Mouse (Mus musculus) T-cell, adult 2 months (primary cell): ENCODE measurements around the gene Xylt2.
"Not testable (repeated sequence)": the region's sequence is repeated elsewhere in the genome, so short reads cannot be mapped to it uniquely, and the experiment has no call there.

Source experiments
- DNase-seq: peaks from one replicate; pipeline ENCODE4 v3.0.0; 2022; ENCODE audit warnings: low spot score

The Xylt2 gene

DNA sequence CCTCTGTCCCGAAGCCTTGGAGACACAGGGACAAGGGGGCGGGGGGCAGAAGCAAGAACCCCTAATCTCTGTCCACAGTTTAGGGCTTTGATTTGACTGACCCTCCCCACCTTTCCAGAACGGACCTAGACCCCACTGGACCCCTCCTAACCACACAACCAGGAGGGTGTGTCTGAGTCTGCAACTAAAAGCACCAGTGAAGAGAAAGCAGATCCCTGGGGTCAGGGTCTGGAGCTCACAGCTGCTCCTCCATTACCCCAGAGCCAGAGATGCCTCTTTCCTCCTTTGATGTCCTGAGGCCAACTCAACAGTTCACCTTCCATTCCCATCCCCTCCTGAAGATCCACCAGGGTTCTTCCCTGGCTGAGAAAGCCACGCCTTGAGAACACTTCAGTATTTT lies 1.0 kb downstream of the Xylt2 start:
- no peak for DNase-seq

DNA sequence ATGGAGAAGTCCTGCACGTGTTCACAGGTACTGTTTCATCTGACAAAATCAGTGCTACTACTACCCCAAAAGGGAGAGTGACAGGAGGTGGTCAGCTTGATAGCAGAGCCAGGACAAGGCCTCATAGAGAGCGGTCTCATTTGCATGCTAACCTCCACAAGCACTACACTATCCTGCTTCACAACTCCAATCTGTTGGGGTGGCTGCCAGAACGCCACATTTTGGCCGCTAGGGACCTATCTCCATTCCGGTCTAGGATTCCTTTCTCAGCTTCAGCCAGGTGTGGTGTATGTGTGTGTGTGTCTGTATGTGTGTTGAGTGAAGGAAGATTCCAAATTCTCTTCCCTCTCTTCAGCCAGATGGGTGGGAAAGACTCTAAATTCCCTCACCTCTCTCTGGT lies 1.9 kb downstream of the Xylt2 start:
- DNase-seq, result no peak

DNA sequence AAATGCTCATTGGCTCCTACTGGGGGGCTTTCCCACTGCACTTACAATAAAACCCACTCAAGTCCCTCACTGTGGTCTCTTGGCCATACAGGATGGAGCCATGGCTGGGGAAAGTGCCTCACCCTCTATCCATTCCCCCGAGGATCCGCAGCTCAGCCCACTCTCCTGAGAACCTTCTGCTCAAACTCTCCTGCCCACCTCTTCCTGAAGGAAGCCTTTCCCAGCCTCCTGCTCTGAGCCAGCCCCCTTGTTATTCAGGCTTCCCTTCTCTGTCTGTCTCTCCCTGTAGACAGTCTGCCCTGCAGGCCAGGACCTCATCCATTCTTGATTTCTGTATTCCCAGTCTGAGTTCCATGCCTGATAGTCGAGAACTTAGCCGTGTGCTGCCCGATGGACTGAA lies 2.3 kb downstream of the Xylt2 start:
- DNase-seq, result no peak

DNA sequence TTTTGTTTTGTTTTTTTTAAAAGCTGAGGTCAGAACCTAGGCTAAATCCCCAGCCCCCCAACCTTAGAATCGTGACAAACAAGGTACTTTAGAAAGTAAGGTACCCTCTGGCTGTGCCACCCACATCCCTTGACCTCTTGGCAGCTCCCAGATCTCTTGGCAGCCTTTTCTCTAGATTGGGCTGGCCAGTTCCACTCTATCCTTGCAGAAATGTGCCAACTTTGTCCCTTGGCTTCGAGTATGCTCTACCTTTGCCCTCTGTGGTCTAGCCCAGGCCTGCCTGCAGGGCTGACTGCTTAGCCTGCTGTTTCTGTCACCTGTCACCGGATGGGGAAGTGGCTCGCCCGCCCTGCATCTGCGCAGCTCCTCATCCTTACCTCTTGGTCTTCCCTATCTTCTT lies 12.0 kb downstream of the Xylt2 start:
- no peak for DNase-seq

DNA sequence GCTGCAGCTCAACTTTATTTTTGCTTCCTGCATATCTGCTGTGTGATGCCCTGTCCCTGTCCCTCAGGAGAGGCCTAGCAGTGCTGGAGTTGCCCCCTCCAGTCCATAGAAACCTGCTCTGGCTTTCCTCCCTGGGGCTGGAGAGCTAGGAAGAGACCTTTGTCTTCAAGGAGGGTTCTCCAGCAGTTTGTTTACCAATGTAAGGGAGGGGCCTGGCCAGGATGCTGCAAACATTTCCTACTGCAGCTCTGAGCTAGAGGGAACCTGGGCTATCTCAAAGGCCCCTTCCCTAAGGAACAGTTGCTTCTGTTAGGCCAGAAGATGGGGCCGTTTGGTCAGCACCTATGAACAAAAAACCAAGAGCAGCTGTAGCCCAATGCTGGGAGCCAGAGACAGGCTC lies 16.0 kb downstream of the Xylt2 start:
- DNase-seq, result no peak

DNA sequence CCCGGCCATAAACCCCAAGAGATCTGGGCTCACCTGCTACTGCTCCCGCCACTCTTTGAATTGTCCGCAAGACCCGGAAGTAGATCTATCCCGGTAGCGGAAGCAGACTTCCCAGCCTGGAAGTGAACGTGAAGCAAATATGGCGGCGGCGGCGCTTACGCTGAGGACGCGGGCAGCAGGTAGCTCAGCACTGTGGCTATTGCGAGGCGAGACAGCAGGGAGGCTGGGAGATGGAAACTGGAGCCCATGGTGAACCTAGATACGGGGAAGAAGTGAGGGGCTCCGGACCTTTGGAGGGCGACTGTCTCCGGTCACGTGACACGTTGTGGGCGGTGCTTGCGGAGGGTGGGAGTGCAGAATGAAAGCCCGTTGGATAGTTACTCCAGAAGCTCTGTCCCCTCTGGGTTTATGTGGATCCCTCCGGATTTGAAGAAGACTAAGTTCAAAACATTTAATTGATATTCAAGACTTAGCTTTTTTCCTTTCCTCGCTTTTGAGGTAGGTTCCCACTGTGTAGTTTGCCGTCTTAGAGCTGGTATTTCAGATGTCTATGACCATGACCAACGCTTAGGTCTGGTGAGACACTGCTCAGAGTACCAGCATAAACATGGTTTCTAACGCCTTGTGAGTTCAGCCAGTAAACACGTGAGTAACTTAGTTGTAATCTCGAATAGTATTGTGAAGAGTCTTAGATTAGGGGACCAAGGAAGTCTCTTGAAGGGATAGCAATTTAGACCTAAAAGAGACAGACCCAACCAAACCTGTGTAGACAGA lies 23.5 kb downstream of the Xylt2 start, which contains the start of the genes Mrpl27 and Eme1:
Mrpl27 (plus strand) TSS at position 105 of the 774 bp plus-strand sequence.
Eme1 (minus strand) TSS at position 302 of the 774 bp plus-strand sequence.
- peak; percentile 82 for DNase-seq

DNA sequence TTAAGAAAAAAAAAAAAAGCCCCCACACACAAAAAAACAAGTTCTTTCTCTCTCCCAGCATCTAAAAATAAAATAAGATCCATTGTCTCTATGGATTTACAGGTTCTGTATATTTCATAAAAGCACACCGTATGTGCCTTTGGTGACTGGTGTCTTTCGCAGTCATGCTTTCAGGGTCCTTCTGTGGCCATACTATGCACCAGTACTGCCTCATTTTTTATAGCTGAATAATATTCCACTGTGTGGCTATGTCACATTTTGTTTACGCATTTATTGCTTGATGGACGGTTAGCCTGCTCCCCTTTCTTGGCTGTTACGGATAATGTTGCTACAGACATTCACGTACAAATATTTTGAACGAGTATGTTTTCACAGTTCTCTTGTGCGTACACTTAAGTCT lies 24.3 kb downstream of the Xylt2 start:
- no peak for DNase-seq

DNA sequence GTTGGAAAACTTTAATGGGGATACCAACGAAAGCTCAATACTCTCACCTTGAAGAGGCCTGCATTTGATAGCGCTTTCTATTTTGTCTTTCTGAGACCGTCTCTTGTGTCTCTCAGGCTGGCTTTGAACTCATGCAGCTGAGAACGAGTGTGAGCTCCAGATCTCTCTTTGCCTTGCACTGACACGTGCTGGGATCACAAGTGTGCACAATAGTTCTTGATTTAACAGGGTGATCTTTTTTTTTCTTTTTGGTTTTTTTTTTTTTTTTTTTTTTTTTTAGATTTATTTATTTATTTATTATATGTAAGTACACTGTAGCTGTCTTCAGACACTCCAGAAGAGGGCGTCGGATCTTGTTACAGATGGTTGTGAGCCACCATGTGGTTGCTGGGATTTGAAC lies 26.1 kb downstream of the Xylt2 start:
- not testable (repeated sequence) for DNase-seq

DNA sequence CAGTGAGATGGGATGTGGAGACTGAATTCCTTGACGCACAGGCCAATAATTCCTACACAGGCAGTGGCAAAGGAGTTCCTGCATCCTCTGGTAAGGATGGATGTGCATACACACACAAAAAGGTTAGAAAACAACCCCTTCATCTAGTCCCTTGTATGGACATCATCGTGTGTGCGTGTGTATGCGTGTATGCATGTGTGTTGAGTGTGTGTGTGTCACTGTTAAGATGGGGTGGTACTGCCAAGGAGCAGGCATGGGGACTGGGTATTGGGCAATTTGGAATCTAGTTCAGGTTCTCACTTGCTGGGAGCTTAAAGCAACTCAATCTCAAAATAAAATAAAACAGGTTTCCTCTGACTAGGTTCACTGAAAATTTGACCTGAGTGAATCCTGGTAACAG lies 30.9 kb downstream of the Xylt2 start:
- no peak for DNase-seq

DNA sequence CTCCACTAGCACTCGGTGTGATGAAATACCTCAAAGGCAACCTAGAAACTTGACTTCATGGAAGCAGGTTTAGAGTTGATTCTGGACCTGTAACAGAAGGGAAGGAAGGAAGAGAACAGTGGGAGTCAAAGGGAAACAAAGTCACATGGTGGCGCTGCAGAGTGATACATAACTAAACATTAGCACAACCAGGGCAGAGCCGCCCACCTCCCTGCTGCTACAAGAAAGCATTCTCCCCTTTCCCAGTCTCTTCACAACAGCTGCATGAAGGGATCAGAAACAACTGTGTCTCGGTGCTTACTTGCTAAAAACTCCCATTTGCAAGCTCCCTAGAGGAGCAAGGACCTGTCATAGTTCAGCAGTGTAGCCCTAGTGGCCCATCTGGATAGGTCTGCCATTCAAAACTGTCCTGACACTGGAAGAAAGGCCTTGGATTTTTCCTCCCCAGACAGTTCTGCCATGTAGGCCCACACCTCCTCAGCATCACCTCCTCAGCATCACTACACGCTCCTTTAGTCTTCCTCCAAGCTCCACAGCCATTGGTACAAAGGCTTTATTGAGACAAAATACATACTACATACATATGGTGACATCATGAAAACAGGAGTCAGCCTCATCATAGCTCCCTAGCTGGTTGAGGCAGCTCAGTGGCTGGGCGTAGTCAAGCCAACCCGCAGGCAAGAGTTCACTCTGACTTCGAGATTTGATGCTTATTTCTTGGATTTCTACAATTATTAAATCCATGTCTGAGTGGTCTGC lies 32.7 kb downstream of the Xylt2 start:
- DNase-seq, result no peak

DNA sequence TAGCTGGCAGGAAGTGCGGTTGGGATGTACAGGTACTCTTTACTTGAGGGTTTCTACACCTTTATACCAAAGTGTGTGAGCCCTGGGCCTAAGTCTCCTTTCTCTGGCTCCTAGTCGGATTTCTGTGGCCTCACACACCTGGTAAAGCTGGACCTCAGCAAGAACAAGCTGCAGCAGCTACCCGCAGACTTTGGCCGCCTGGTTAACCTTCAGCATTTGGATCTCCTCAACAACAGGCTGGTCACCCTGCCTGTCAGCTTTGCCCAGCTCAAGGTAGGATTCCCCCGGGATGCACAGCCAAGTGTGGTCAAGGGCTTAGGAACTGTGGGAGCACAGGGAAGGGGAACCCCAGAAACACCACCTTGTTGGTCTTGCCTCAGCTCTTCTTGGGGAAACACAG lies 42.9 kb downstream of the Xylt2 start:
- DNase-seq, result no peak

DNA sequence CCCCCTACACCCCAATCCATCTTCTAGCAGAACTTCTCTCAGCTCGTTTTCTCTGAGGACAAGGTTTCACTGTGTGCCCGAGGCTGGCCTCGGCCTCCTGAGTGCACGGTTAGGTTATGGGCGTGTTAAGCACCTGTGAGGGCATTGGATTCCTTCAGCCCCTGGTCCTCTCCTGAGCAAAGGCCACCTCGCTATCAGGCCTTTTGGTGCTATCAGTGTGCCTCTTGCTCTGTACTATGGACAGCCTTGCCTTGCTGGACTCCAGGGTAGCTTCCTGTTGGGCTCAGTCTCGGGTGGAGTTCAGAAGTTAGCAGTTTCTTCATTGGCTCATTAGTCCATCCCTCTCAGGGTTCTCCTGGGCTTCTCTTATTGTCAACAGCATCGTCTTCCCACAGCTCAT lies 44.3 kb downstream of the Xylt2 start:
- no peak for DNase-seq

DNA sequence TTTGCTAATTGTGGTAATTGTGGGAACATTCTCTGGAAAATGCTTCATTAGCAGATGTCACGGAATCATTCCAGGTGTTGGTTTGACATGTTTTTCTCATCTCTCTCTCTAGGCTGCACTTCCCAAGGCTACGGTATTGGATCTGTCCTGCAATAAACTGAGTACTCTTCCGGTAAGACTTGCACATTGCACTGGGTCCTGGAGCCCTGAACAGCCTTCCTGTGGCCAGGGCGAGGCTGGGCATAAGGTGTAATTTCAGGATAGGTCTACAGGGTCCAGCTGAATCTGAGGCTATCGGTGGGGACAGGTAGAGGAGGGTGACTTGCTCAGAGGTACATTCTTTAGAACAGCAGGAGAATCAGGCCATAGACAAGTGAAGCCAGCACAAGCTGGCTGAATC lies 45.3 kb downstream of the Xylt2 start:
- no peak for DNase-seq

DNA sequence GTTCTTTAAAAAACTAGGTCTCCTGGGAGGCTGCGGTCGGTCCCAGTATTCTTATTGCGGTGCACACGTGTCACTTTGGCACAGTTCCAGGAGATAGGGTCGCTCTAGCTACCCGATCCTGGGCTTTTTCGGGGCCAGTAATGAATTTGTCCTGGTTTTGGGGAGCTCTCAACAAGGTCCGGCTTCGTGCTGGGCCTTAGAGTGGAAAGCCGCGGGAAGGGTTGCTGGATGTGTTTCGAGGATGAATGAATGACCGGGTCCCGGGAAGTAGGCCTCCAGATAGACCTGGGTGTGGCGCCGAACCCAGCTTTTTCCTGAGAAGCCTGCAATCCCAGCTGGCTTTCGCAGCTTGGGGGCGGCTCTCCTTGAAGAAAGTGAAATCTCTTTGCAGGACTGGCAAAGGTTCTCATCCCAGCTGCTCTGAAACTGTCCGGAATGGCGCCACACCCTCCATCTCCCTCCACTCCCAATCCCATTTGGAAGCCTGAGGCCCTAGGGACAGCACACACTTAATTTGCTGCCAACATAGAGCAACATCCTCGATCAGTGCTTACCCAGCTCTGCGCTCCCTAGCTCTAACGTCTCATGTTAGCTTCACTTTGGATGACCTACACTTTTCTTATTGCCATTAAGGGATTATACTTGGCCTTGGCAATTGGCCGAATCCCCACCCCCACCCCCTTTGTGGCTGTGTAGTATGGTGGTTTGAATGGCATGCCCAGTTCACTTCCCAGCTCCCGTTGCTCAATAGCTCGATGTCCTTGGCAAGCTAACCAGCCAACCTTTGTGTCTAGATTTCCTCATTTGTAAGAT lies 46.9 kb downstream of the Xylt2 start:
- DNase-seq, result no peak

DNA sequence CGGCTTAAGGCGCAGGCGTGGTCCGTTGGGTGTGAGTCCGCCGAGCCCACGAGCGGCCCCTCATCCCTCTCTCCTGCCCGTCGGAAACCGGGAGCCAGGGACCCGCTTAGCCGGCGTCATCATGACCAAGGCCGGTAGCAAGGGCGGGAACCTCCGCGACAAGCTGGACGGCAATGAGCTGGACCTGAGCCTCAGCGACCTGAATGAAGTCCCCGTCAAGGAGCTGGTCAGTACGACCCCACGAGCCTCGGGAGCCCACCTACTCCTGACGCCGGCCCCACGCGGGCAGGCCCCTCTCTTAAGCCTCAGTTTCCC lies 47.5 kb downstream of the Xylt2 start:
- DNase-seq, result no peak

DNA sequence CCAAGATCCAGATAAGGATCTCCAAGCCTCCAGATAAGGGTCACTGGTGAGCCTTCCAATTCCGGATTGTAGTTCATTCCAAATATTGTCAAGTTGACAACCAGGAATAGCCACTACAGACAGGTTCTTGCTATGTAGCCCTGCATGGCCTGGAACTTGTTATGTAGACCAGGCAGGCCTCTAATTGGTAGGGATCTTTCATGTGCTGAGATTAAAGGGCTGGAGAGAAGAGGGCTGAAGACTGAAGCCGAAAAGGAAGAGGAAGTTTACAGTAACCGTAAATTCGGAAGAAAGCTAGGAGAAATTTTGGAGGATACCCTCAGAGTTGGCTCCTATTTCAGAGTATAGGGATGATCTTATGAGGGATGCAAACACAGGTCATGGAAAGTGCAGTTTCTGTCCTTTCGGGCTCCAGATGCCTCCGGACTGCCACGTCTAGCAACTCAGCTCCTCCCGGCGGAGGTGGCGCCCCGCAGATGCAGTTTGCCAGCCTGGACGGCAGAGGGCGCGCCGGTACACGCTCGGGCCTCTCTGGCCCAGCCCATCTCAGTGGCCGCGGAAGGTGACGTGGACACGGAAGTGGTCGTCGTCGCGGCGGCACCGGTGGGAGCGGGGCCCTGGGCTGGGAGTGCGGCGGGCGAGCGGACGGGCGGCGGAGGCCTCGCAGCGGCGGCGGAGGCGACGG lies 48.0 kb downstream of the Xylt2 start, which contains the start of gene Lrrc59:
Lrrc59 (plus strand) TSS at position 569 of the 685 bp plus-strand sequence.
- peak; percentile 94 for DNase-seq

DNA sequence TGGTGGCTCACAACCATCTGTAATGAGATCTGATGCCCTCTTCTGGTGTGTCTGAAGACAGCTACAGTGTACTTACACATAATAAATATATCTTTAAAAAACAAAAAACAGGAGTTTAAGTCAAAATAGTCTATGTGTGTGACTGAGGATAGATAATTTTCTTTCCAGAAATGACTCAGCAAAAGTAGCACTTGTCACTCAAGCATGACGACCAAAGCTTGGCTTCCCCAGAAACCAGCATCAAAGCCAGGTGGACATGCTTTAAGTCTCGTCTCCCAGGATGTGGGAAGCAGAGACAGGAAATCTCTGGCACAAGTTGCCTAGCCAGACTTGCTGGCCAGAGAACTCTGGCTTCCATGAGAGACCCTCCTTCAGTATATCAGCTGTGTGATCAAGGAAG lies 55.2 kb downstream of the Xylt2 start:
- no peak for DNase-seq

DNA sequence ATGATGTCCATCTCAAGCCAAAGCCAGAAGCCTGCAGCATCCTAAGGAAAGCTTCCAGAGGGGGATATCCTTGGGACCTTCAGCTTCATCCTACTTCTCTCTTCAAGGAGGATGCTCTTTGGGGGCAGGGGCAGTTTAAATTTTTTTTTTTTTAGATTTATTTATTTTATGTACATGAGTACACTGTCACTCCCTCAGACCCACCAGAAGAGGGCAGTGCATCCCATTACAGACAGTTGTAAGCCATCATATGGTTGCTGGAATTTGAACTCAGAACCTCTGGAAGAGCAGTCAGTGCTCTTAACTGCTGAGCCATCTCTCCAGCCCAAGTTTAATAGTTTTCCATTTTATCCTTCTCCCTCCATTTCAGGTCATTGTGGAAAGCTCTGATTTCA lies 55.9 kb downstream of the Xylt2 start:
- peak; percentile 16 for DNase-seq

DNA sequence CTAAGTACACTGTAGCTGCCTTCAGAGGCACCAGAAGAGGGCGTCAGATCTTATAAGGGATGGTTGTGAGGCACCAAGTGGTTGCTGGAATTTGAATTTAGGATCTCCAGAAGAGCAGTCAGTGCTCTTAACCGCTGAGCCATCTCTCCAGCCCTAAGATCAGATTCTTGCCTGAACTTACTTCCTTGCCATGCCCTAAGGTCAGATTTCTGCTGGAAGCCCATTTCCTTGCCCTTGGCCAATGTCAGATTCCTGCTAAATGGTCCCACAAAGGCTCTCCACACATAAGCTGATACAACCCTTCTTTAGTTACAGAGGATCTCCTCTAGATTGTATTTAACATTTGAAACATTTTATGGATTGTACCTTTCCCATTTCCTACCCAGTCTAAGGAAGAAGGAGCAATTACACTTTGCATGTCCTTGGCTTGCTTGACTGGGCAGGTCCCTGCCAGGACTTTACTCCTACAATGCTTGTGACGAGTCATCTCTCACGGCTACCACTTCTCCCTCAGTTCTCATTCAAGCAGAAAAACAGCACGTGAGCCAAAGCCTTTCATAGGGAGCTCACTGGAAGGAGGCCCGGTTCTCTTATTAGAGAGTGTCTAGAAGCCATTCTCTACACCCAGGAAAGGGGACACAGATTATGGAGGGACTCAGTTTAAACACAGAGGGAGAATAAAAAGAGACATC lies 56.4 kb downstream of the Xylt2 start:
- DNase-seq, result no peak

DNA sequence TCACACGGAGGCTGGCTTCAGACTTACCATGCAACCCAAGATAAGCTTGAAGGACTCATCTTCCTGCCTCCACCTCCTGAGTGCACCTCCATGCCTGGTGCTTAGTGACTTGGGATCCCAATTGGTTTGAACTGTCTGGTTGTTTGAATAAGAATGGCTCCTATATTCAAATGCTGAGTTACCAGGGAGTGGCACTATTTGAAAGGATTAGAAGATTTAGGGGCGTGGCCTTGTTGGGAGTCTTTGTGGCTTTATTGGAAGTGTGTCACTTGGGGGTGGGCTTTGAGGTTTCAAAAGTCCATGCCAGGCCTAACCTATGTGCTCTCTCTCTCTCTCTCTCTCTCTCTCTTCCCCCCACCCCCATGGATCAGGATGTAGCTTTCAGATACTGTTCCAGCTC lies 59.7 kb downstream of the Xylt2 start:
- no peak for DNase-seq

DNA sequence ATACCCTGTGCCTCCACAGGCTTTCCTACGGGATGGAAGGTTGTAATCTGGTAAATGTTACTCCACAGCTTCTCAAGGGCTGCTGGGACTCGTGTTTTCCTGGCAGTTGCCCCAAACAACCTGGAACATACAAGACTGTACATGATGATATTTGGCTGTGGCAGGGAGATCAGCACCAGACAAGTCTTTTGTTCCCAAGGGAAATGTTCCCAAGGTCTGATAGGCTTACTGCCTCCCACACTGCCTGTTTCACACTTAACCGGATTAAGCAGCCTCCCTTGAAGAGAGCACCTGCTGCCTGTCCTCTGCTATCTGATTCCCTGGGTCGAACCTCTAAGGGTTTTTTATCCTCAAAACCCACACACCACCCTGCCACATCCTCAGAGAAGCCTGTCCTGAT lies 61.8 kb downstream of the Xylt2 start:
- DNase-seq, result no peak

DNA sequence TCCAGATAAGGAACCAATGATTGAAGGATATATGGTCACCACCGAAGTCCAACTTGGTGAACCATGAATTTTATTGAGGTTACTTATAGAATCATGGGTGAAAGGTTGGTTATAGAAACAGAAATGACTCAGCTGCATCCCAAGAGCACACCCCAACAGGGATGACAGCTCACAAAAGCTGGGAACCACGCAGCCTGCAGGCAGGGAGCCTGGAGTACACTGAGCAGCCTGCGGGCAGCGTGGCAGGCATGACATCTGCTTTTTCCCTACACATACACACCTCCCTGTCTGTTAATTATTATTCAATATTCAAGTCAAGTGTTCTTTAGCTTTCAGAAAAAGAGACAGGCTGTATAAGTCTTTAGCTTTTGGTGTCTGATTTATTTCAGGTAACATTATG lies 62.7 kb downstream of the Xylt2 start:
- no peak for DNase-seq
